Mouse (Mus musculus): ENCODE data around the gene C2.
"Not testable (repeated sequence)": the region's sequence is repeated elsewhere in the genome, so short reads cannot be mapped to it uniquely, and the experiment has no call there.

C2 gene

DNA sequence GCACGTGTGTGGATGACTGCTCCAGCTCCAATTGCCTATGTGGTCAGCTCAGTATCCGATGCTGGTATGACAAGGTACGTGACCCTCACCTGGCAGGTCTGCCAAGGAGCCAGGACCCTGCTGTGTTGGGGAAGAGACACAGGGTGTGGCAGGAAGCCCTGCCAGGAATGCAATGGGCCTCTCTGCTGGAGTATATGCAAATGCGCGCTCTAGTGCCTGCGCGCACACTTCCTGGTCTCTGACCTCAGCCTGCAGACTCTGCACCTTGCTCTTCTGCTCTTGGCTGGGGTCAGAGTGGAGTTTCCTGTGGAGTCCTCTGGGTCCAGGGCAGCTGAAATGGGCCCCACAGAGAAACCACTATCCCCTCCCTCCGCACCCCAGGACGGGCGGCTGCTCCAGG is 12.9 kb upstream of the C2 start:
- DNase-seq: no peak

DNA sequence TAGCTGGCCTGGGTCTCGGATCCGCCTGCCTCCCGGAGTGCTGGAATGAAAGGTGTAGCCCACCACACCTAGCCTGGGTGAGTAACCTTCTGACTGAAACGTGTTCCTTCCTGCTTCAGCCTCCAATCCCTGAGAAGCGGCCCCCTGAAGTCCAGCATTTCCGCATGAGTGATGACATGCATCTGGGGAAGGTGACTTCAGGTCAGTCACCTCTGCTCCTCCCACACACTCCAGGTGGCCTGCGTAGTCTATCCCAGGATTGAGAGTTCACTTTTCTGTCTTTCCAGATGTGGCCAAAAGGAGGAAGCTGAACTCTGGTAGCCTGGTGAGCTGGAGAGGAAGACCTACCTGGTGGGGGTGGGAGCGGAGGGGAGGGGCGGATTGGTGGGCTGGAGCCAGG is 4.8 kb upstream of the C2 start:
- no peak for DNase-seq

GRCm38 (mm10) chr17:34901948-34902347 is 3.9 kb upstream of the C2 start:
- not testable (repeated sequence) for DNase-seq

- not testable (repeated sequence) for DNase-seq
Measured at GRCm38 (mm10) chr17:34900826-34901225, 2.8 kb upstream of the C2 start.

- DNase-seq: no peak
Measured at GRCm38 (mm10) chr17:34899890-34900243, 1.8 kb upstream of the C2 start.

GRCm38 (mm10) chr17:34899053-34899889 is 1.2 kb upstream of the C2 start:
- DNase-seq: peak; percentile 52

GRCm38 (mm10) chr17:34898706-34899052 is 614 bp upstream of the C2 start:
- DNase-seq: peak; percentile 32

DNA sequence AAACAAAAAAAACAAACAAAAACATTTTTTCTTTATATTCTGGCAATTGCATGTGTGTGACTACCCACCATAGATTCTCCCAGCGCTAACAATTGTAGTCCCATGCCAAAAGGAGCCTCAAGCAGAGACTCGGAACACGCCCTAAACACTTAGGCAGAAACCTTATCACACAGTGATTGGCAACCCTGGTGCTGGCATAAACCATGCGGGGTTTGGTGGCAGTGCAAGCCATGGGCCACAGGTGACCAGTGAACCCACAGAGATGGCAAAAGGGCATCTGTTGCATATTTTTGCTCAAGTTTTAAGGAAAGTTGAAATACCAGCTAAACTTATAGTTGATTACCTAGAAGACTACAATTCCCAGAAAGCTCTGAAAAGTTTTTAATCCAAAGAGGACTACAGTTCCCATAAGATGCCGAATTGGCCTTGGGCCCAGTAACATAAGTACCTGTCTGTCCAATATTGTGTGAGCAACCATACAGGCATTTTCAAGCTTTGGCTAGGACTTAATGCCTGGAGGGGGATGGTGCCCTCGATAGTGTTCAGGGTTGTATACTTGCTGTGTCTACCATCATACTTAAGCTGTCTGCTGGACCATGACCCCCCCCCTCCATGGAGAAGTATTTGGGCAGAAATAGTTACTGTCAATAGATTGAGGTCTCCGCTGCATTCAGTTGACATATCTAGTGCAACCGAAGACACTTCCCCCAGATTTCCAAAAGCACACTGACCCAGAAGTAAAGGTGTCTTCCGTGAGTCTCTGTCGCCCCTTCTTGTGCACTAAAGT is 499 bp downstream of the C2 start:
- DNase-seq: peak; percentile 47

DNA sequence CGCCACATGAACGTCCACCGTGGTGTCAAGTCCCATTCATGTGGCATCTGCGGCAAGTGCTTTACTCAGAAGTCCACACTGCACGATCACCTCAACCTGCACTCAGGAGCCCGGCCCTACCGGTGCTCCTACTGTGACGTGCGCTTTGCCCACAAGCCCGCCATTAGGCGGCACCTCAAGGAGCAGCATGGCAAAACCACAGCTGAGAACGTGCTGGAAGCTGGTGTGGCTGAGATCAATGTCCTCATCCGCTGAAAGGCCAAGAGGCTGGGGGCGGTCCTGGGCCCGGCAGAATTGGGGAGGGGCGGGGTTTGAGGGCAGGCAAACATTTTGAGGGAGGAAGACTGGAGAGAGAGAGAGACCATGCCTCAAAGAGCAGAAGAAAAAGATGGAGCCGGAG is 1.7 kb downstream of the C2 start:
- DNase-seq: peak; percentile 40

DNA sequence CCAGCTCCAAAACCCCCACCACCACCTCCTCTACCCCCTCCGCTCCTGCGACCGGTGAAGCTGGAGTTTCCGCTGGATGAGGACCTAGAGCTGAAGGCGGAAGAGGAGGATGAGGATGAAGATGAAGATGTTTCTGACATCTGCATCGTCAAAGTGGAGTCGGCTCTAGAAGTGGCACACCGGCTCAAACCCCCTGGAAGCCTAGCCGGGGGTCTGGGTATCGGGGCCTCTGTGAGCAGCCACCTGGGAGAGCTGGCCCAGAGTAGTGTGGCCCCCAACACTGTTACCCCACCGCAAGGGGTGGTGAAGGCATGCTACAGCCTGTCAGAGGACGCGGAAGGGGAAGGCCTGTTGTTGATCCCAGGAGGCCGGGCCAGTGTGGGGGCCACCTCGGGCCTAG is 2.3 kb downstream of the C2 start:
- no peak for DNase-seq

DNA sequence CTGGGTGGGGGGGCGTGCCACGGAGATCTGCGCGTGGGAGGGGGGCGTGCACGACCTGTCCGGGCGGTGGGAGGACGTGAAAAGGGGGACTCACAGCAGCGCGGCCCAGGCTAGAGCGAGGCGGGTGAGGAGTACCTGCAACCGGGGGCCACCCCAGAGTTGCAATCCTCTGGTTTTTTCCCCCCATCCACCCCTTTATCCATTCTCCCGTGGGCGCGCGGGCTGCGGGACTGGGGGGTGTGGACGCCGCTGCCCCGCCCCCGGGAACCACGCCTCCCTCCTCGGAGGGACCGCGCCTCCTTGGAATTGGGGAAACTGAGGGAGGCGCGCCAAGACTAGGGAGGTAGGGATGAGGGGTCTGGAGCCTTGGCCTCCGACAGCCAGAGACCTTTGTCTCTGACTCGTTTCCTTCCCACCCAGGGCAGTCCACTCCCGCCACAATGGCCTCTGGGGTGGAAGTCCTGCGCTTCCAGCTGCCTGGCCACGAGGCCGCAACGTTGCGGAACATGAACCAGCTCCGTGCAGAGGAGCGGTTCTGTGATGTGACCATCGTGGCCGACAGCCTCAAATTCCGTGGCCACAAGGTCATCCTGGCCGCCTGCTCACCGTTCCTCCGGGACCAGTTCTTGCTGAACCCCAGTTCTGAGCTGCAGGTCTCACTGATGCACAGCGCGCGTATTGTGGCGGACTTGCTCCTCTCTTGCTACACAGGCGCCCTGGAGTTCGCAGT is 3.1 kb downstream of the C2 start:
- peak; percentile 62 for DNase-seq

DNA sequence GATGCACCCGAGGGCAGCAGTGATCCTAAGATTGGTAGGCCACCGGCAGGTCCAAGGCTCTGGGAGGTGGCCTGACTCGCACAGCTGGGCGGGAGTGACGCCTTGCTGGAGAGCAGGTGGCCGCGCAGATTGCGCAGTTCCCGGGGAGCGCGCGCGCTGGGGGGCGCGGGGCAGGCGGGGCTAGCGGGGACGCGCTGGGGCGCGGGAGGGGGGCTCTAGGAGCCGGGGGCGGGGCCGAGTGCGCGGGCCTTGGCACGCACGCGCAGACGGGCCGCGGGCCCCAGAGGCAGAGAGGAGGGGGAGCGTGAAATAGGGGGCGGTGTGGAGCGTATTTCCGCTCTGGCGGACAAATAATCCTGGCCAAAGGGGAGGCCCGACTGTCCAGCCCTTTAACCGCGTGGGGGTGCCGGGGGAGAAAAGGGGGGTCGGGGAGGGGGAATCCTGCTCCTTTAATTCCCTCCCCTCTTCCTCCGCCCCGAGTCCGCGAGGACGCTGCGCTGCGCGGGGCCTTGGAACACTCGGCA is 3.9 kb downstream of the C2 start:
- peak; percentile 93 for DNase-seq

- DNase-seq: no peak
Measured at GRCm38 (mm10) chr17:34893072-34893824, 4.8 kb downstream of the C2 start.

DNA sequence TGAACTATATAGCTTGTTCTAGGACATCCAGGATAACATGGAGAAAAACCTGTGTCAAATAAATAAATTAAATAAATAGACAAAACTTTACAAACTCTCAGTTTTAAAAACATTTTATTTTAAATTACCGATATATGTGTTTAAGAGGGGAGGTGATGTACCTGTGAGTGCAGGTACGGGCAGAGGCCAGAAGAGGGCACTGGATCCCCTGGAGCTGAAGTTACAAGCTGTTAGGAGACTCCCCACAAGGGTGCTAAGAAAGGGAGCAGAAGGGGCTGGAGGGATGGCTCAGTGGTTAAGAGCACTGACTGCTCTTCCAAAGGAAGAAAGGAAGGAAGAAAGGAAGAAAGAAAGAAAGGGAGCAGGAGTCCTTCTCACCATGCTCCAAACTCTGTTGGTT is 6.7 kb downstream of the C2 start:
- DNase-seq: no peak

DNA sequence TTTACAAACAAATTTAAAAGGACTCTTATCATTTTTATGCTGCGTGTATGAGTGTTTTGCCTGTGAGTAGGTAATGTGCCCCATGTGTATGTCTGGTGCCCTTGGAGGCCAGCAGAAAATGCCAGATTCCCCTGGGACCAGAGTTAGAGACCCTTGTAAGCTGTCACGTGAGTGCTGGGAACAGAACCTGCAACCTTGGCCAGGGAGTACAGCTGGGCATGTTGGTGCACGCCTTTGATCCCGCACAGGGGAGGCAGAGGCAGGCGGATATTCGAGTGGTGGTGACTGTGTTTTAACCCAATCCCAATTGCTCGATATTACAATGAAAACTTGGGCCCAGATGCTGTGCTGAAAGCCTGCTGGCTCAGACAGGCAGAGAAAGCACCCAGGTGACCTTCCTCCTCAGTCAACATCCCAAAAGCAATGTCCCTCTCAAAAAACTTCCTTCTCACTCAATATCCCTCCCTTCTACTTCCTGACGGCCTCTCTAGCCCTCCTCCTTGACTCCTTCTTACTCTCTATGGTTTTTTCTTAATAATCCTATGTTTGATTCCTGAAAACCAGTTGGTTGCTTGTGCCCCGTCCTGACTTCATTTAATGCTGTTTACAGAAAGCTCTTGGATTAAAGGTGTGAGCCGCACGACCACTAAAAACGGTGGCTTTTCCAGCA is 7.9 kb downstream of the C2 start:
- no peak for DNase-seq

- no peak for DNase-seq
Measured at GRCm38 (mm10) chr17:34887942-34888341, 10.1 kb downstream of the C2 start.

GRCm38 (mm10) chr17:34885615-34886014 is 12.4 kb downstream of the C2 start:
- DNase-seq: no peak

DNA sequence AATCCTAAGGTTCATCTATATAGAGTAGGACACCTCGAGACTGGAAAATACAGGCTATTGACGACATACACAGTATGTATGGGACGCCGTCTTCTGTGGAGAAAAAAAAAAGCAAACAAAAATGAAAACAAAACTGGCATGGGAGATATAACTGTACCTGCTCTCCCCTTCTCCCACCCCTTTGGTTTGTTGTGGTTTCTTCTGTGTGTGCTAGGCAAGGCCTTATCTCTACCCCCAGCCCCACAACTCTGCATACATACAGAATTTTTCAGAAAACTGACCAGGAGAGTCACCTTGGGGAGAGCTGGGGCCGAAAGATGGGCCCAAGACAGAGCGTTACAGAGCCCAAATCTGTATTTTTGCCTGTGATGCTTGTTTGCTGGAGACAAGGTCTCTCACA is 13.4 kb downstream of the C2 start:
- no peak for DNase-seq

DNA sequence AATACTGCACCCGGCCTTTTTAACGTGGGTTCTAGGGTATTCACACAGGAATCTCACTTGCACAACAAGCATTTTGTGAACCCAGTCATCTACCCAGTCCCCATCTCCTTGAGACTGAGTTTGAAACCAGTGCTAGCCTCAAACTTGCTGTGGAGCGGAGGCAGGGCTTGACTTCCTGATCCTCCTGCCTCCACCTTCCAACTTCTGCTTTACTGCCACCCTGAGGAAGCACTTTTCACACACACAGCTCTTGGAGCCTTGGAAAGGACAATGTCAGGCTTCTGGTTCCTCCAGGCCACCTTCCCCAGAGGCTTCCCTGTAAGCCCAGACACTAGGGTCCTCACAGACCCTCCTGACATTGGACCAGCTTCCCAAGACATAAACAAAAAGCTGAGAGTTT is 14.7 kb downstream of the C2 start:
- DNase-seq: no peak

GRCm38 (mm10) chr17:34881683-34882310 is 16.3 kb downstream of the C2 start, which contains the start of gene Gm20547:
Gene Gm20547, minus strand, starts transcription at chr17:34882042.
- DNase-seq: peak; percentile 45

GRCm38 (mm10) chr17:34881166-34881565 is 16.9 kb downstream of the C2 start:
- no peak for DNase-seq
